Mouse (Mus musculus) midbrain, embryonic 14.5 days (tissue): Measurements from ENCODE around the gene Sirt6. TPM values are rescaled to one million over a fixed set of nuclear protein-coding genes. Genes with fewer than 3 reads are reported as not detected.
"Not testable (repeated sequence)": the region's sequence is repeated elsewhere in the genome, so short reads cannot be mapped to it uniquely, and the experiment has no call there.

Source experiments
- ATAC-seq: fragments of 200-750 bp; cut with Nextera tagmentation; 2 replicates; pipeline ENCODE4 v1.8.0; 2017; ENCODE audit warnings: moderate number of reproducible peaks, moderate library complexity; ENCODE audit not compliant: low FRiP score, low TSS enrichment
- DNase-seq: peaks from one replicate; pipeline ENCODE4 v3.0.0-alpha.2; 2015
- H3K27ac ChIP-seq: fragments of 300-500 bp; sonication (generic); replicated peaks from 2 replicates; pipeline ENCODE4 v1.5.1; 2014; ENCODE audit warnings: mild to moderate bottlenecking, low read depth, low read length, moderate library complexity
- H3K27me3 ChIP-seq: fragments of 300-500 bp; sonication (generic); 2 replicates; pipeline ENCODE4 v1.6.1; 2014; ENCODE audit warnings: low read length, control low read depth, mixed read lengths; ENCODE audit not compliant: control insufficient read depth, insufficient read depth
- H3K36me3 ChIP-seq: fragments of 300-500 bp; sonication (generic); 2 replicates; pipeline ENCODE4 v1.6.1; 2014; ENCODE audit warnings: low read length, control low read depth; ENCODE audit not compliant: control insufficient read depth, insufficient read depth
- H3K4me1 ChIP-seq: fragments of 300-500 bp; sonication (generic); 2 replicates; pipeline ENCODE4 v1.6.1; 2014; ENCODE audit warnings: mild to moderate bottlenecking, antibody characterized with exemption, low read length, control low read depth; ENCODE audit not compliant: control insufficient read depth, insufficient read depth
- H3K4me2 ChIP-seq: fragments of 300-500 bp; sonication (generic); 2 replicates; pipeline ENCODE4 v1.6.1; 2014; ENCODE audit warnings: mild to moderate bottlenecking, low read length, moderate library complexity
- H3K4me3 ChIP-seq: fragments of 300-500 bp; sonication (generic); replicated peaks from 2 replicates; pipeline ENCODE4 v1.5.1; 2014; ENCODE audit warnings: low read depth, low read length
- H3K9ac ChIP-seq: fragments of 300-500 bp; sonication (generic); replicated peaks from 2 replicates; pipeline ENCODE4 v1.6.1; 2014; ENCODE audit warnings: mild to moderate bottlenecking, low read length, moderate library complexity
- H3K9me3 ChIP-seq: fragments of 300-500 bp; sonication (generic); 2 replicates; pipeline ENCODE4 v1.6.1; 2016; ENCODE audit warnings: low read length, control low read depth, mixed read lengths; ENCODE audit not compliant: control insufficient read depth
- whole genome bisulfite sequencing: fragments of 180-500 bp; shearing (Covaris S2); extraction: QIAGEN DNeasy Blood & Tissue Kit; methylation state at CpG from one replicate; pipeline ENCODE4 v1.1.7; 2014; 5-methylcytosine and 5-hydroxymethylcytosine counted together
- polyA plus RNA-seq: library from polyadenylated mRNA; unstranded; fragments of >200 nt; fragmentation: Nextera tagmentation; extraction: Ambion mirVana; gene quantifications from 2 replicates; pipeline ENCODE4 v1.2.1, GENCODE M21; 2014

Sirt6 gene
- polyA plus RNA-seq = 47.7 and 58.1 TPM in 2 replicates

DNA sequence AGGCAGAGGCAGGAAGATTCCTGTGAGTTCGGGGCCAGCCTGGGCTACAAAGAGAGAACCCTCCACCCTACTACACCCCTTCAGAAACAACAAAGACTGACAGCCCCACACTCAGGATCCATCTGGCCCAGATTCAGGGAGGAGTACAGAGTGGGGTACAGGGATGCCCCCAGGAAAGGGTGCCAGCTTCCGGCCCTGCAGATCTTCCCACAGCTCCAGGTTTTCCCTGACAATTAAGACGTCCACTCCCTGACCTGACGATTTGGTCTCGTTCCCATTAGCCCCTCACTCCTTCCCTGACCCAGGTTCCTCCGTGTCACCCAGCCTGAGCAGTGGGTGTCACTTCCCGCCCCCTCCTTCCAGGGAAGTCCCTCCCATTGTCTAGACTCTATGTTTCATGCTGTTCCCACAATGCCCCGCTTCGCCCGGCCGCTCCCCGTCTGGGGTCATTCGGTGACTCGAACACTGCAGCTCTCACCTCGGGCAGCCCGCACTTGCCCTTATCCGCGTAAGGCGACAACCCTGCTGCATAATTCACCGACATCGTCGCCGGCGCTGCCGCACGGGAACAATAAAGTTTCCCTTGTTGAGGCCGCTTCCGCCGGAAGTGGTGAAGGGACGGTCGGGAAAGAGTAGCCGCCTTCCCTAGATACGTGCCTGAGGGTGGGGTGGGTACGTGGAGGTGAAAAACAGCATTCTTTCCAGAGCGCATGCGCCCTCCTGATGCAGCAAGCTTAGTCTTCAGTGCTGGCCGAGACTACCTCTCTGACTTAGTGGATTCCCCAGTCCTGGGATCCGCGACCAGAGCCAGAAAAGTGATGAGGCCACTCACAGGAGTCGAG lies at the start of gene Sirt6:
Gene Sirt6, minus strand, starts transcription at position 804 of the 842 bp plus-strand sequence.
- peak within 1 kb of the TSS; percentile 69 for H3K9ac ChIP-seq
- peak within 1 kb of the TSS; percentile 64 for H3K4me3 ChIP-seq
- H3K27me3 ChIP-seq = no peaks in the 10 kb centered on the region
- peak; percentile 89 for ATAC-seq
- H3K27ac ChIP-seq = peak within 1 kb of the TSS; percentile 86
- no peaks in the 10 kb centered on the region for H3K9me3 ChIP-seq
- H3K36me3 ChIP-seq = peaks cover 37% of the 10 kb centered on the region
- peak; percentile 98 for DNase-seq
- peak within 1 kb of the TSS; percentile 82 for H3K4me2 ChIP-seq
- peaks cover 7% of the 10 kb centered on the region for H3K4me1 ChIP-seq
- 6% methylated on average over 40 of the region's 40 CpGs for WGBS

DNA sequence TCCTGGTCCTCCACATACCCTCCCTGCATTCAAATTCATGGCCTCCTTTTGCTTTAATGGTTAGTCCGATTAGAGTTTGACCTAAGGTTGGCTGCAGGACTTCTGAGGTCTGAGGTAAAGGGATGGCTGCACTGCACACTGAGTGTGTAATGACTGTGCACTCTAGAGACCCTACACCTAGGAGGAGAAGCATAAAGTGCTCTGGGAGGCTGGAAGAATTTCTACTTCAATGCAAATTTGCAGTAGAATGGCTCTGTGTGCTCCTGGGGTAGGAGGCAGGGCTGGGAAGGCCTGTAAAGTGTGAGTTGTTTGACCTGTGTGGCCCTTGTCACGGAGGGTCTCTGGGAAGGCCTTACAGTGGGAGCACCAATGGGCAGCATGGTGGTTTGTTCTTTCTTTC lies 28.6 kb upstream of the Sirt6 start:
- 97% methylated on average over 2 of the region's 2 CpGs for WGBS
- ATAC-seq (no peak), DNase-seq (no peak)
- Histone ChIP-seq H3K4me1 (no peaks in the 10 kb centered on the region), H3K9me3 (peaks cover 55% of the 10 kb centered on the region), H3K36me3 (peaks cover 10% of the 10 kb centered on the region; the same call in 1 of the 2 replicates), H3K9ac (no peak overlapping the region), H3K27me3 (no peaks in the 10 kb centered on the region), H3K4me3 (no peak overlapping the region), H3K4me2 (no peak overlapping the region), H3K27ac (no peak overlapping the region)

DNA sequence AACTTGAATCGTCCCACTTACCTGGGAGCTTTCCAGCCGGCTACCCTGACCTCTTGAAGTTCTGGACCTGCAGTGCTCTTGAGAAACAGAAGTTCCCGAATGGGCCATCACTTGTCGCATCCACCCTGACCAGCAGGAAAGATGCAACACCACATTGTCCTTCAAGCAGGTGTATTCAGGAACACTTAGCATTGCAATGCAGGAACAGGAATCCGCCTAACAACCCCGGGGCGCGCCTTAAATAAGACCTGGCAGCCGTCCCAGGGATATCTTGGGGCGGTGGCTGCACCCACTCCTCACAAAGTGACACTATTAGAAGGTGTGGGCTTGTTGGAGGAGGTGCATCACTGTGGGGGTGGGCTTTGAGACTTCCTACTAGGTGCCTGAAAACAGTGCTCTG lies 27.6 kb upstream of the Sirt6 start:
- DNase-seq (no peak), ATAC-seq (no peak)
- Histone ChIP-seq H3K9me3 (peaks cover 54% of the 10 kb centered on the region), H3K27ac (no peak overlapping the region), H3K4me1 (peaks cover 2% of the 10 kb centered on the region; the same call in 1 of the 2 replicates), H3K9ac (no peak overlapping the region), H3K36me3 (peaks cover 10% of the 10 kb centered on the region; the same call in 1 of the 2 replicates), H3K27me3 (no peaks in the 10 kb centered on the region), H3K4me2 (no peak overlapping the region), H3K4me3 (no peak overlapping the region)
- 96% methylated on average over 10 of the region's 10 CpGs for WGBS

DNA sequence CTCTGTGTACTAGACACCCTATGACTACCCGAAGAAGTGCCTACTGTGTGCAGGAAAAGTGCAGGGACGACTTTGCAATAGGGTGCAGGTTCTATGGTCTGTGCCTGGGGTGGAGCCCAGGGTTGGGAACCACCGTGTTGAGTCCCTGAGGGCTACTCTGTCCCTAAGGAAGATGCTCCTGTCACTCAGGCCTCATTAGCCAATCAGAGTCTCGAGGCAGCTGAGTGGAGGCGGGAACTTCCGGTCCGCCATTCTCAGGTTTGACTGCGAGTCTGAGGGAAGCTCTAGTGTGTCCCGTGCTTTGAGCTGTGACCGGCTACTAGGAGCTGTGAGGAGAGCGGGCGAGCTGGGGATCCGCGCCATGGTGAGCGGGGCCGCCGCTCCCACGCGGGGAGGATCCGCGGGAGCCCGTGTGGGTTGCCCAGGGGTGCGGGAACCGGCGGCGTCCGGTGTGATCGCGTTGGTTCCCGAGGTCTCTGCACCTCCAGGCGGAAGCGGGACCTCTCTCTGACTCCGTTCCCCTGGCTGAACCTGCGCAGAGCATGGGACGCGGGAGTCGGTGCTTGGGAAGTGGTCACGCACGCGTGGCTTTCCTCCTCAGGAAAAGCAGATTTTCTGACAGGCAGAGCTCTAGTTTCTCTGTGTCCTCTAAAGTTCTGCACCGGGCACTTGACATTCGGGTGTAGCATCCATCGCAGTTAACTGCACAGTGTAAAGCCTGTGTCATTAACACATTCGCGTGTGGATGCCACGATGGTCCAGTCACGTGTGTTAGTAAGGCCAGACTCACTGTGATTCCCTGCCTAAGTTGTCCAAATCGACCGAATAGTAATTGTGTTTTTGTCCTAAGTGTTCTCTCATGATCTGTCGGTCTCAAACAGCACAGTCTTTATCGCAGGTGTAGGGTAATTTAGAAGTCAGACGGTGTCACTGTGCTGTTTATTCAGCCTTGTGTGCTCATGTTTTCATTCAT lies 21.5 kb upstream of the Sirt6 start, which contains the start of gene Gm10778:
Gene Gm10778, plus strand, starts transcription at position 257 of the 973 bp plus-strand sequence.
- H3K27me3 ChIP-seq, H3K4me1 ChIP-seq, H3K36me3 ChIP-seq: not testable (repeated sequence)
- whole genome bisulfite sequencing = 3% methylated on average over 34 of the region's 52 CpGs
- peaks cover 11% of the 10 kb centered on the region for H3K9me3 ChIP-seq
- DNase-seq (peak; percentile 95), ATAC-seq (peak; percentile 95)
- peak within 1 kb of the TSS; percentile 83 for H3K27ac ChIP-seq
- peak within 1 kb of the TSS; percentile 59 for H3K4me2 ChIP-seq
- peak within 1 kb of the TSS; percentile 47 for H3K4me3 ChIP-seq
- H3K9ac ChIP-seq = peak within 1 kb of the TSS; percentile 49; the same call in 1 of the 2 replicates

- H3K27me3 ChIP-seq = no peaks in the 10 kb centered on the region
- H3K9me3 ChIP-seq = peaks cover 3% of the 10 kb centered on the region; the same call in 1 of the 2 replicates
- no peak overlapping the region for H3K9ac ChIP-seq
- ATAC-seq (no peak), DNase-seq (no peak)
- no peak overlapping the region for H3K27ac ChIP-seq
- WGBS = 86% methylated on average over 7 of the region's 7 CpGs
- H3K4me2 ChIP-seq = no peak overlapping the region
- no peaks in the 10 kb centered on the region for H3K36me3 ChIP-seq
- no peak overlapping the region for H3K4me3 ChIP-seq
- peaks cover 25% of the 10 kb centered on the region for H3K4me1 ChIP-seq
Measured at GRCm38 (mm10) chr10:81646015-81646555, 18.5 kb upstream of the Sirt6 start.

- Histone ChIP-seq H3K4me2 (no peak overlapping the region), H3K27ac (no peak overlapping the region), H3K36me3 (no peaks in the 10 kb centered on the region), H3K9me3 (no peaks in the 10 kb centered on the region), H3K4me1 (peaks cover 27% of the 10 kb centered on the region), H3K9ac (no peak overlapping the region), H3K4me3 (no peak overlapping the region), H3K27me3 (no peaks in the 10 kb centered on the region)
- no peak for DNase-seq
- ATAC-seq = no peak
- 91% methylated on average over 4 of the region's 4 CpGs for WGBS
Measured at GRCm38 (mm10) chr10:81645391-81645790, 17.8 kb upstream of the Sirt6 start.

DNA sequence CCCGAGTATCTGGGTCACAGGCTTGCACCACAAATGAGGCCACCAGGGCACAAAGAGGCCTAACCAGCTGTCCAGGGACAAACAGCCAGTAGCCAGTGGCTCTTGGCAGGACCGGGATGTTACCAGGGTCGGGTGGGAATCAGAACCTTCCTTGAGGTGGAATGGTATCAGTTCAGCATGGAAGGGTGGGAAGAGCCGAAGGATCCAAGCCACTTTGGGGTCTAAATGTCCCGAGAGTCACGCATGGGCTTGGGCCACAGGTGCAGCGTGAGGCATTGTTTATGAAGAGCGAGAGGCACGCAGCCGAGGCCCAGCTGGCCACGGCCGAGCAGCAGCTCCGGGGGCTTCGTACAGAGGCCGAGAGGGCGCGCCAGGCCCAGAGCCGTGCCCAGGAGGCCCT lies 17.1 kb upstream of the Sirt6 start:
- H3K9ac ChIP-seq = no peak overlapping the region
- H3K4me3 ChIP-seq = no peak overlapping the region
- no peak for ATAC-seq
- H3K4me2 ChIP-seq = no peak overlapping the region
- H3K4me1 ChIP-seq = peaks cover 22% of the 10 kb centered on the region
- H3K9me3 ChIP-seq = no peaks in the 10 kb centered on the region
- DNase-seq = no peak
- WGBS = 93% methylated on average over 18 of the region's 18 CpGs
- no peaks in the 10 kb centered on the region for H3K36me3 ChIP-seq
- no peaks in the 10 kb centered on the region for H3K27me3 ChIP-seq
- H3K27ac ChIP-seq = no peak overlapping the region

DNA sequence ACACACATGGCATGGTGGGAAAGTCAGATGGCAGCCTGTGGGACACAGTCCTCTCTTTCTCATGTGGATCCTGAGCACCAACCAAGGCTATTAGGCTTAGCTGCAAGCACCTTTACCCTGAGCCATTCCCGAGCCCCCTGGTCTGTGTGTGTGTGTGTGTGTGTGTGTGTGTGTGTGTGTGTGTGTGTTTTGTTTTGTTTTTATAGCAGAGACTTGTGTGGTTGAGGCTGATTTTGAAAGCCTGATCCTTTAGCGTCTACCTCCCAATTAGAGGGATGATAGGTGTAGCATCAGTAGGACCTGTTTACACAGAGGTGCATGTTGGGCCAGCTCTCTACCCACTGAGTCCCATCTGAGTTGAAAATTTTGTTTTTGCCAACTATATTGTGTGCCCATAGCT lies 16.6 kb upstream of the Sirt6 start:
- WGBS = 54% methylated on average over 2 of the region's 2 CpGs
- H3K36me3 ChIP-seq = no peaks in the 10 kb centered on the region
- peak overlapping the region; percentile 96 for H3K4me2 ChIP-seq
- ATAC-seq (0 out of 2 replicates have a peak, but pooled peaks have one; percentile 9), DNase-seq (no peak)
- peak overlapping the region; percentile 96 for H3K27ac ChIP-seq
- peak overlapping the region; percentile 70 for H3K4me3 ChIP-seq
- H3K9ac ChIP-seq = peak overlapping the region; percentile 95; the same call in 1 of the 2 replicates
- no peaks in the 10 kb centered on the region for H3K27me3 ChIP-seq
- H3K9me3 ChIP-seq = no peaks in the 10 kb centered on the region
- H3K4me1 ChIP-seq = peaks cover 22% of the 10 kb centered on the region
